Mouse (Mus musculus): Measurements from ENCODE around the gene Slc51b.

DNA sequence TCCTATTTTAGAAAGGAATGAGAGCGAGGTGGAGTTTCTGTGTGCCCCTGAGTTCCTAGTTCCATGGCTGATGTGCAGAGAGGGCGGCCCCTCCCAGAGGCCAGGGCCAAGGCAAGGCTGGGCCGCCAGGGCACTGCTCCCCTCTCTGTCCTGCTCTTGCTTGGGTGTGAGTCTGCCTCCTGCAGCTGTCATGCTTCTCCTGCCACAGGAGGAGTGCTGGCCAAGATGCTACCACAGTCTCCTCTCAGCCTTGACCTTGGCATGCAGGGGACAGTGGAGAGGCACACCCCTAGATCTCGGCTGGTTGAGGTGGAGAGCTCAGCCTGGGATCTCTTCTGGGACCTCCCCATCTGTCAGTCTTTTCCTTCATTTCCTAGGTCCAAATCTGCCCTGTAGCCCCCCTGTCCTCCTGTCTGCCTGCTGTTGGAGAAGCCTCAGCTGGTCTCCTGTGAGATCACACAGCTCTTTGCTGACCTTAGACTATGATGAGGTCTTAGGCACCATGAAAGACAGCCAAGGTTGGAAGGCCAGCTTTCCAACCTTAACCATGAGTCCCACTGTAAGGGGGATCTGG is 41.7 kb downstream of the Slc51b start:
- TF ChIP-seq ZNF384 (IDR thresholded peaks at IDR 0.05; ENCODE audit: low read depth, low read length) (no peak), MAFK (IDR thresholded peaks at IDR 0.05; ENCODE audit: insufficient read depth, low read depth, low read length) (no peak), CHD2 (IDR thresholded peaks at IDR 0.05; ENCODE audit: low read depth, low read length) (no peak), HCFC1 (IDR thresholded peaks at IDR 0.05; ENCODE audit: borderline replicate concordance, insufficient read depth, low read length) (no peak)

Data from ES-E14 (cell line).